Mouse (Mus musculus) lung, postnatal 0 days (tissue): ENCODE measurements around the gene Ggta1. TPM values are rescaled to one million over a fixed set of nuclear protein-coding genes. Genes with fewer than 3 reads are reported as not detected.

Experiments used
- ATAC-seq: fragments of 200-750 bp; cut with Nextera tagmentation; 2 replicates; pipeline ENCODE4 v1.8.0; 2017; ENCODE audit warnings: moderate library complexity
- DNase-seq: peaks from one replicate; pipeline ENCODE4 v3.0.0-alpha.2; 2016; ENCODE audit warnings: low spot score
- H3K27ac ChIP-seq: fragments of 300-500 bp; sonication (generic); 2 replicates; pipeline ENCODE4 v1.5.1; 2014; ENCODE audit warnings: antibody characterized with exemption, mild to moderate bottlenecking, low read length, mixed read lengths
- H3K27me3 ChIP-seq: fragments of 300-500 bp; sonication (generic); replicated peaks from 2 replicates; pipeline ENCODE4 v1.6.1; 2014; ENCODE audit warnings: low read length, mixed read lengths; ENCODE audit not compliant: insufficient read depth
- H3K36me3 ChIP-seq: fragments of 300-500 bp; sonication (generic); 2 replicates; pipeline ENCODE4 v1.6.1; 2014; ENCODE audit warnings: low read length, mixed read lengths; ENCODE audit not compliant: insufficient read depth
- H3K4me1 ChIP-seq: fragments of 300-500 bp; sonication (generic); 2 replicates; pipeline ENCODE4 v1.6.1; 2014; ENCODE audit warnings: antibody characterized with exemption, low read depth, low read length, mixed read lengths; ENCODE audit not compliant: insufficient read depth
- H3K4me2 ChIP-seq: fragments of 300-500 bp; sonication (generic); replicated peaks from 2 replicates; pipeline ENCODE4 v1.6.1; 2014; ENCODE audit warnings: low read depth, mild to moderate bottlenecking, low read length, moderate library complexity, mixed read lengths
- H3K4me3 ChIP-seq: fragments of 300-500 bp; sonication (generic); 2 replicates; pipeline ENCODE4 v1.5.1; 2014; ENCODE audit warnings: low read depth, low read length
- H3K9ac ChIP-seq: fragments of 300-500 bp; sonication (generic); replicated peaks from 2 replicates; pipeline ENCODE4 v1.6.1; 2014; ENCODE audit warnings: low read depth, mild to moderate bottlenecking
- H3K9me3 ChIP-seq: fragments of 300-500 bp; sonication (generic); 2 replicates; pipeline ENCODE4 v1.6.1; 2016; ENCODE audit warnings: low read length, mixed read lengths
- CTCF ChIP-seq: IDR thresholded peaks from 2 replicates; pipeline ENCODE4 v1.5.1; 2016; ENCODE audit warnings: antibody characterized with exemption, mild to moderate bottlenecking
- EP300 ChIP-seq: IDR thresholded peaks from 2 replicates; pipeline ENCODE4 v1.6.1; 2016; ENCODE audit warnings: antibody characterized with exemption, mild to moderate bottlenecking, control low read depth
- WGBS: fragments of 180-500 bp; shearing (Covaris S2); extraction: QIAGEN DNeasy Blood & Tissue Kit; methylation state at CpG from one replicate; pipeline ENCODE4 v1.1.7; 2014; 5-methylcytosine and 5-hydroxymethylcytosine counted together
- polyA plus RNA-seq: library from polyadenylated mRNA; unstranded; fragments of >200 nt; fragmentation: Nextera tagmentation; extraction: Ambion mirVana; gene quantifications from 2 replicates; pipeline ENCODE4 v1.2.1, GENCODE M21; 2015

Ggta1 gene
- polyA plus RNA-seq, 1 experiment from 2014 or later = 21.8 TPM

DNA sequence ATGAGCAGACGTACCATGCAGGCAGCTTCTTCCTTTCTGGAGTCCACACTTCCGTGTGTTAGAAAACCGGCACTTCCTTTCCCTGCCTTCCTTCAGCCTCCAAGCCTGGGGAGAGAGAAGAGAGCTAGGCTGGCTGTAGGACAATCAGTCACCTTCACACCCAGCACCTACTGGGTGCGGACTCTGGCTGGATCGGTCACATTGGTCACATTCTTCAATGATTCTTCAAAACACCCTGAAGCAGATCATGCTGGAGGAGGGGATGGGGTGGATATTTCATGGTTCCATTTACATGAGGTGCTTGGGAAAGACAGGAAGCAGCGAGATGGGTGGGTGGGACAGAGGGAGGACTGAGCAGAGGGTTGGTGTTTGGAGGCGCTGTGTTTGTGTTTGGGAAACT is 30.5 kb upstream of the Ggta1 start:
- no peak overlapping the region for H3K4me3 ChIP-seq
- DNase-seq (no peak), ATAC-seq (no peak)
- no peaks in the 10 kb centered on the region for H3K27me3 ChIP-seq
- no peaks in the 10 kb centered on the region for H3K9me3 ChIP-seq
- H3K4me1 ChIP-seq = no peaks in the 10 kb centered on the region
- H3K4me2 ChIP-seq = no peak overlapping the region
- no peak overlapping the region for H3K27ac ChIP-seq
- 66% methylated on average over 7 of the region's 7 CpGs for WGBS
- no peak overlapping the region for H3K9ac ChIP-seq
- no peaks in the 10 kb centered on the region for H3K36me3 ChIP-seq
- TF ChIP-seq CTCF (no peak), EP300 (no peak)

- no peak for ATAC-seq
- Histone ChIP-seq H3K9me3 (no peaks in the 10 kb centered on the region), H3K4me1 (no peaks in the 10 kb centered on the region), H3K9ac (no peak overlapping the region), H3K27me3 (no peaks in the 10 kb centered on the region), H3K4me2 (no peak overlapping the region), H3K27ac (no peak overlapping the region), H3K4me3 (no peak overlapping the region), H3K36me3 (no peaks in the 10 kb centered on the region)
- no peak for DNase-seq
- TF ChIP-seq EP300 = no peak
- no peak for TF ChIP-seq CTCF
- WGBS = 87% methylated on average over 24 of the region's 24 CpGs
Observed at GRCm38 (mm10) chr2:35491151-35491550, 28.1 kb upstream of the Ggta1 start.

DNA sequence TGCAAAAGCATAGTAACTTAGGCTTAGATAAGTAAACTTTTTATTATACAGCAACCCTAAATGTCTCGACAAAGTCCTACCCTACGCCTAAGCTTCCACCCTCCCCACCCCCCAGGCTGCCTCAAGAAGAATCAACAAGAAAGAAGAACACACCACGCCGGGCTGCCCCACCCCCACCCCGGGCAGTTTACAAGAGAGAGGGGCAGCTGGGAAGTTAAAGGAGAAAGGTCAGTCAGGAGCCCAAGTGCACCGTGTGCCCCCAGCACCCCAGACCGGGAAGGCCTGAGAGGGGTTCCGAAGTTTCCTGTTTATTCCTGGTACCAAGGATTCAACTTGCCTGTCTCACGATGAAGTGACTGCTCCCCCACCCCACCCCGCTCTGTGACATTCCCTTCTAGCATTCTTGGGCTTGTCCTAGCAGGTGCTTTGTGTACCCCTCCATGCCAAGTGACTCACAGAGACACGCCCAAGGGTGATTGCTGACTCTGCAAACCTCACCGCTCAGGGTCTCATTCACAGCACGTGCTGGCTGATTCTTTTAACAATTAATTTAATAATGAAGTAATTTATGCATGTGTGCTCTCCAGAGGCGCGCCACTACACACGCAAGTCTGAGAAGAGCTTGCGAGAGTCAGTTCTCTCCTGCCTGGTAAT is 27.6 kb upstream of the Ggta1 start:
- ATAC-seq (peak; percentile 79), DNase-seq (peak; percentile 66)
- Histone ChIP-seq H3K4me3 (no peak overlapping the region), H3K27ac (no peak overlapping the region), H3K9ac (no peak overlapping the region), H3K36me3 (no peaks in the 10 kb centered on the region), H3K4me1 (no peaks in the 10 kb centered on the region), H3K9me3 (no peaks in the 10 kb centered on the region), H3K4me2 (peak overlapping the region; percentile 35), H3K27me3 (no peaks in the 10 kb centered on the region)
- 32% methylated on average over 17 of the region's 17 CpGs for whole genome bisulfite sequencing
- TF ChIP-seq EP300 (no peak), CTCF (no peak)

DNA sequence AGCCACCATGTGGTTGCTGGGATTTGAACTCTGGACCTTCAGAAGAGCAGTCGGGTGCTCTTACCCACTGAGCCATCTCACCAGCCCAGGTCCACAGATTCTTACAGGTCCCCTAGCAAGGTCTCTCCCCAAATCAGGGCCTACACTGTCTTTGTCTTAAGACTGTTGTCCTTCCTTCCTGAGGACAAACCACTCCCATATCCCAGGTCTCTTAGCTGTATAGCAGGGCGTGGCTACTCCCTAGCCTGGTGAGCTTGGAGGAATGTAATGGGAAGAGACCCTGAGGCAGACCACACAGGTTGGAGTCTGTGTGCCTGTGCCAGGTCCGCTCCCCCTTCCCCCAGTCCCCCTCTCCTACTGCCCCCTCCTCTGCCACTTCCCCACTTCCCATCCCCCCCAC is 24.7 kb upstream of the Ggta1 start:
- 72% methylated on average over 3 of the region's 3 CpGs for WGBS
- ATAC-seq (no peak), DNase-seq (no peak)
- Histone ChIP-seq H3K27ac (no peak overlapping the region), H3K27me3 (no peaks in the 10 kb centered on the region), H3K4me3 (no peak overlapping the region), H3K36me3 (no peaks in the 10 kb centered on the region), H3K4me1 (no peaks in the 10 kb centered on the region), H3K4me2 (no peak overlapping the region), H3K9me3 (no peaks in the 10 kb centered on the region), H3K9ac (no peak overlapping the region)
- TF ChIP-seq CTCF (no peak), EP300 (no peak)

DNA sequence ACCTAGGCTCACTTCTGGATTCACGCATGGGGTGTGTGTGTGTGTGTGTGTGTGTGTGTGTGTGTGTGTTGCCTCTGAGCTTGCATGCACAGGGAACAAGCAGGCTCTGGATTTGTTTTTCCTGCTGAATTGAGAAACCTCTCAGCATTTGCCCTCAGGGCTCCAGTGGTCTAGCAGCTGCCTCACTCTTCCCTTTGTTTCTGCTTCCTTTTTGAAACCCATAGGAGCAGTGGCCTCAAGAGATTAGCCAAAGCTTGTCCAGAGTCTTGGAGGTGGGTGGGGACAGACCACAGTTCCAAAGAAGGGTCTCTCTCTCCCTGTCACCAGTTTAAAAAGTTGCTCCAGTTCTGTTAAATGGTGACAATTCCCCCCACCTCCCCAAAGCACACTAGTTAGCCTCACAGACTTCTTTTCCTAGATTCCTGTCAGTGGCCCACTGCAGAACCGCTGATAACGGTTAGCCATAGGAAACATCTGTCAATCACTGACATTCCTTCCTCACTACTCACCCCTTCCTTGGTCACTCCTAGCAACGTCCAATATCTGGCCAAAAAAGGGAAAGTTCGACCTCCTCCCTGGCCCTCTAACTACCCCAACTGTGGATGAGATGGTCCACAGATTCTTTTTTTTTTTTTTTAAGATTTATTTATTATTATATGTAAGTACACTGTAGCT is 24.1 kb upstream of the Ggta1 start:
- WGBS = 31% methylated on average over 5 of the region's 5 CpGs
- H3K9me3 ChIP-seq = no peaks in the 10 kb centered on the region
- no peak overlapping the region for H3K27ac ChIP-seq
- ATAC-seq (no peak), DNase-seq (no peak)
- no peak overlapping the region for H3K9ac ChIP-seq
- no peaks in the 10 kb centered on the region for H3K4me1 ChIP-seq
- no peak overlapping the region for H3K4me3 ChIP-seq
- TF ChIP-seq EP300 = no peak
- no peak for TF ChIP-seq CTCF
- no peaks in the 10 kb centered on the region for H3K27me3 ChIP-seq
- H3K36me3 ChIP-seq = no peaks in the 10 kb centered on the region
- no peak overlapping the region for H3K4me2 ChIP-seq

- H3K4me1 ChIP-seq = no peaks in the 10 kb centered on the region
- 75% methylated on average over 3 of the region's 3 CpGs for WGBS
- no peak for ATAC-seq
- H3K4me3 ChIP-seq = no peak overlapping the region
- DNase-seq = no peak
- no peaks in the 10 kb centered on the region for H3K27me3 ChIP-seq
- no peaks in the 10 kb centered on the region for H3K9me3 ChIP-seq
- no peak overlapping the region for H3K27ac ChIP-seq
- H3K4me2 ChIP-seq = no peak overlapping the region
- H3K36me3 ChIP-seq = no peaks in the 10 kb centered on the region
- TF ChIP-seq CTCF (no peak), EP300 (no peak)
- no peak overlapping the region for H3K9ac ChIP-seq
Observed at GRCm38 (mm10) chr2:35484102-35484501, 21.1 kb upstream of the Ggta1 start.
